Mouse (Mus musculus): ENCODE results near the gene Wsb1. TPM values are rescaled to one million over a fixed set of nuclear protein-coding genes. Genes with fewer than 3 reads are reported as not detected.
"Not testable (repeated sequence)": the region's sequence is repeated elsewhere in the genome, so short reads cannot be mapped to it uniquely, and the experiment has no call there.

The Wsb1 gene
- polyA plus RNA-seq (2014; fragmentation: Nextera tagmentation; extraction: Ambion mirVana) = 469 and 501 TPM in 2 replicates

DNA sequence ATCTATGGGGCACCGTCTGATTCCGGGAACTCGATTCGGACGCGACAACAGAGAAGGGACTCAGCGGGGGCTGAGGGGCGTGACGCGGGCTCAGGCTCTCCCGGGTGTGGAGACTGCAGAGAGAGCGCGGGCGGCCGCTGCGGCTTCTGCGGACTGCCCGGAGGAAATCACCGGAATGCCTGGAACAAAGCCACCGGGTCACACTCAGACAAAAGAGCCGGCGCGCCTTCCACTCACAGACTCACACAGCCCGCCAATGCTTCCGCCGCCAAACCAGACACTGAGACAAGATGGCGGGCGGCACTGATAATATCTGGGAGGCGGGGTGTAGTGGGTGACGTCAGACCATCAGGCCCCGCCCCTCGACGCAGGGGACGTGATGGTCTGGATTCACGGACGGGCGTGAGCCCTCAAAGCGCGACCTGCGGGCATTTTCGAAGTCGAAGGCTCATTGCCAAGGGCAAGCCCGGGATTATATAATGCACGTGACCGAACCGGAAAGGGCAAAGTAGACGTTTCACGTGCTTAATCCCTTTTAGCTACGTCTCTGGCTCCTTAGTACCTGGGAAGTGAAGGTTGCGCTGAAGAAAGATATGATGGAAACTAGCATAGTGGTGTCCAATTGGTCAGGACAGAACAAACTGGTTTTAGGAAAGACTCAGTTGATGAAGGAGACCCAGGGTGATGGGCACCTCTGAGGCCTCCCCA is at the start of gene Wsb1:
Gene Wsb1, minus strand, starts transcription at position 281 of the 708 bp plus-strand sequence.
- Histone ChIP-seq H3K9ac (ENCODE audit: low read depth, low read length) (peak within 1 kb of the TSS; percentile 97), H3K4me1 (replicated peaks; ENCODE audit: control insufficient read depth, insufficient read depth, low read length) (no peaks in the 10 kb centered on the region; the same call in 1 of the 2 replicates), H3K27ac (ENCODE audit: low read depth, low read length) (peak within 1 kb of the TSS; percentile 89), H3K4me3 (ENCODE audit: low read depth, low read length) (peak within 1 kb of the TSS; percentile 88), H3K36me3 (ENCODE audit: control insufficient read depth, insufficient read depth, low read length) (peaks cover 2% of the 10 kb centered on the region; the same call in 1 of the 2 replicates), H3K9me3 (ENCODE audit: control insufficient read depth, low read length) (no peaks in the 10 kb centered on the region), H3K4me2 (replicated peaks; ENCODE audit: low read depth, low read length) (peak within 1 kb of the TSS; percentile 47), H3K27me3 (ENCODE audit: control insufficient read depth, insufficient read depth, low read length) (no peaks in the 10 kb centered on the region)
- 2% methylated on average over 49 of the region's 50 CpGs for WGBS
- DNase-seq (ENCODE audit: low spot score) (peak; percentile 97), ATAC-seq (ENCODE audit: low FRiP score) (peak; percentile 95)

DNA sequence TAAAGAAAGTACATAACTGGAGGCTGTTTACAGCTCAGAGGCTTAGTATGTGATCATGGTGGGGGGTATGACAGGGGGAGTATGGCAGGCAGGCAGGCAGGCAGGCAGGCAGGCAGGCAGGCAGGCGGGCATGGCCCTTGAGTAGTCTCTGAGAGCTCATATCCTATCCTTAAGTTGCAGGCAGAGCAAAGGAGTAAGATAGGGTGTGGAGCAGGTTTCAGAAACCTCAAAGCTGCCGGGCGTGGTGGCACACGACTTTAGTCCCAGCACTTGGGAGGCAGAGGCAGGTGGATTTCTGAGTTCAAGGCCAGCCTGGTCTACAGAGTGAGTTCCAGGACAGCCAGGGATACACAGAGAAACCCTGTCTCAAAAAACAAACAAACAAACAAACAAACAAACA is 49.8 kb upstream of the Wsb1 start:
- not testable (repeated sequence) for H3K4me3 ChIP-seq (ENCODE audit: low read depth, low read length); DNase-seq (ENCODE audit: low spot score); H3K27ac ChIP-seq (ENCODE audit: low read depth, low read length); H3K36me3 ChIP-seq (ENCODE audit: control insufficient read depth, insufficient read depth, low read length); H3K4me2 ChIP-seq (replicated peaks; ENCODE audit: low read depth, low read length); ATAC-seq (ENCODE audit: low FRiP score); H3K9ac ChIP-seq (ENCODE audit: low read depth, low read length); H3K27me3 ChIP-seq (ENCODE audit: control insufficient read depth, insufficient read depth, low read length); H3K4me1 ChIP-seq (replicated peaks; ENCODE audit: control insufficient read depth, insufficient read depth, low read length); H3K9me3 ChIP-seq (ENCODE audit: control insufficient read depth, low read length)
- WGBS = 94% methylated on average over 4 of the region's 4 CpGs

DNA sequence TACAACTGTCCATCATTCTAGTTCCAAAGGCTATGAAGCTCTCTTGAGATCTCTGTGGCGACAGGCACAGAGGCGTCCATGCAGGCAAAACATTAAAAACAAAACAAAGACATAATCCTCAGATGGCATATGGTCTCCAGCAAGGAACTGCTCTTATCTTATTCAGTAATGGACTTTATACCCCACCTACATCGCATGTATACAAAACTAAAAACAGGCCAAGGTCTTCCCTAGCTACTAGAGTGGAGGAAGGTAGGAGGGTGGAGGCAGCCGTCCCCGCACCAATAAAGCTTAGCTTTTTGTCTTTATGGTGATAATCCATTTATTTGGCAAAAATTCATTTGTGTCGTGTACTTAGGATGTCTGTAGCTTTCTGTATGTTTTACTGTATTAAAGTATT is 48.6 kb upstream of the Wsb1 start:
- H3K4me1 ChIP-seq (replicated peaks; ENCODE audit: control insufficient read depth, insufficient read depth, low read length) = peaks cover 6% of the 10 kb centered on the region
- 86% methylated on average over 6 of the region's 6 CpGs for WGBS
- H3K4me2 ChIP-seq (replicated peaks; ENCODE audit: low read depth, low read length) = no peak overlapping the region
- H3K9me3 ChIP-seq (ENCODE audit: control insufficient read depth, low read length) = no peaks in the 10 kb centered on the region
- no peaks in the 10 kb centered on the region for H3K36me3 ChIP-seq (ENCODE audit: control insufficient read depth, insufficient read depth, low read length)
- DNase-seq (ENCODE audit: low spot score) (no peak), ATAC-seq (ENCODE audit: low FRiP score) (no peak)
- no peak overlapping the region for H3K4me3 ChIP-seq (ENCODE audit: low read depth, low read length)
- no peaks in the 10 kb centered on the region for H3K27me3 ChIP-seq (ENCODE audit: control insufficient read depth, insufficient read depth, low read length)
- no peak overlapping the region for H3K27ac ChIP-seq (ENCODE audit: low read depth, low read length)
- no peak overlapping the region for H3K9ac ChIP-seq (ENCODE audit: low read depth, low read length)

DNA sequence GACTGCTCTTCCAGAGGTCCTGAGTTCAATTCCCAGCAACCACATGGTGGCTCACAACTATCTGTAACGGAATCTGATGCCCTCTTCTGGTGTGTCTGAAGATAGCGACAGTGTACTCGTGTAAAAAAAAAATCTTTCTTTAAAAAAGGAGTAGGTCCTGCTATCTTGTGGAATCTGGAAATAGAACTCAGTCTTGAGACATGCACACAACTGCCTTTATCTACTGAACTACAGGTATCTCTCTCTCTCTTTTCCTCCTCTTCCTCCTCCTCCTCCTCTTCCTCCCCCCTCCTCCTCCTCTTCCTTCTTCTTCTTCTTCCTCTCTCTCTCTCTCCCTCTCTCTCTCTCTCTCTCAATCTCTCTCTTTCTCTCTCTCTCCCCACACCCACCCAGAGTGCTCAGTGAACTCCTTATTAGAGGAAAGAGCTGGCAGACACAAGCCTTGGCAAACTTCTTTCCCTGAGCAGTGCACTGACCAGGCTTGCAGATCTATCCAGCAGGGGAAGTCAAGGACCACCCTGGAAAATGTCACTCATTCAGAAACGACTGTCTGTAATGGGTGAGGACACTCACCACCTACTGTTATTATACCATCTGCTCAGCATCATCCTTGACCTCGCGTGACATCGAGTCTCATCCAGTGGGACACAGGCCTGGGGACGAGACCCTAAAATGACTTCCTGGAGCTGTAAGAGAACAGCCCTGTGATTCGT is 45.4 kb upstream of the Wsb1 start:
- ATAC-seq (ENCODE audit: low FRiP score) = no peak
- DNase-seq (ENCODE audit: low spot score) = no peak

DNA sequence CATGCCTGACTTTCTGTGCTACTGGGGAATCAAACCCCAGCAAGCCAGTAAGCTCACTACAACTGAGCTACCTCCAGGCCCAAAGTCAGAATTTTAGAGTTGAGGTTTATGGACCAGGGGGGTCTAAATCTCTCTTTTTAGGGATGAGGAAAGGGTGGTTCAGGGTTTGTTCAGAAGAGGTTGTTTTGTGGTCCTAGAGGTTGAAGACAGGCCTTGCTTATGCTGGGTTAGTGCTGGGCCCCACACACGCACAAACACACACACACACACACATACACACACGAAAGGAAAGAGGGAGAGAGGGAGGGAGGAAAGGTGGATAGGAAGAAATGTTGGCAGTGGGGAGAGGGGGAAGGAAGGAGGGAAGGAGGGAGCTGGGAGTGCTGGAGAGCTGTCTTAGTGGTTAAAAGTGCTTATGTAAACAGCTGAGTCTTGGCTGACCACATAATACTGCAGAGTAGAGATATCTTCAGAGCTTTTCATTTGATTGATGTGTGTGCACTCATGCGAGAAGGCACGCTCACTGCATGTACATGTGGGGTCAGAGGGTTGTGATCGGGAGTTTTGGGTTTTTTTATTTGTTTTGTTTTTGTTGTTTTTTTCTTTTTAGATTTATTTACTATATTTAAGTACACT is 42.5 kb upstream of the Wsb1 start, which contains the start of gene Gm9964:
Gene Gm9964, minus strand, starts transcription at position 51 of the 636 bp plus-strand sequence.
- ATAC-seq (ENCODE audit: low FRiP score) (no peak), DNase-seq (ENCODE audit: low spot score) (no peak)
- H3K27ac ChIP-seq (ENCODE audit: low read depth, low read length) = no peak within 1 kb of the TSS
- no peaks in the 10 kb centered on the region for H3K9me3 ChIP-seq (ENCODE audit: control insufficient read depth, low read length)
- H3K27me3 ChIP-seq (ENCODE audit: control insufficient read depth, insufficient read depth, low read length) = no peaks in the 10 kb centered on the region
- no peaks in the 10 kb centered on the region for H3K36me3 ChIP-seq (ENCODE audit: control insufficient read depth, insufficient read depth, low read length)
- H3K4me1 ChIP-seq (replicated peaks; ENCODE audit: control insufficient read depth, insufficient read depth, low read length) = no peaks in the 10 kb centered on the region
- no peak within 1 kb of the TSS for H3K4me2 ChIP-seq (replicated peaks; ENCODE audit: low read depth, low read length)
- no peak within 1 kb of the TSS for H3K4me3 ChIP-seq (ENCODE audit: low read depth, low read length)
- WGBS = 83% methylated on average over 5 of the region's 5 CpGs
- H3K9ac ChIP-seq (ENCODE audit: low read depth, low read length) = no peak within 1 kb of the TSS

More for the DNA sequence above, 45.4 kb upstream of the Wsb1 start:
- Histone ChIP-seq H3K4me2 (replicated peaks; ENCODE audit: low read depth, low read length) (no peak overlapping the region), H3K4me3 (ENCODE audit: low read depth, low read length) (no peak overlapping the region), H3K27ac (ENCODE audit: low read depth, low read length) (no peak overlapping the region), H3K27me3 (ENCODE audit: control insufficient read depth, insufficient read depth, low read length) (no peaks in the 10 kb centered on the region), H3K36me3 (ENCODE audit: control insufficient read depth, insufficient read depth, low read length) (no peaks in the 10 kb centered on the region), H3K4me1 (replicated peaks; ENCODE audit: control insufficient read depth, insufficient read depth, low read length) (no peaks in the 10 kb centered on the region), H3K9me3 (ENCODE audit: control insufficient read depth, low read length) (no peaks in the 10 kb centered on the region), H3K9ac (ENCODE audit: low read depth, low read length) (no peak overlapping the region)
- WGBS = 83% methylated on average over 9 of the region's 9 CpGs

DNA sequence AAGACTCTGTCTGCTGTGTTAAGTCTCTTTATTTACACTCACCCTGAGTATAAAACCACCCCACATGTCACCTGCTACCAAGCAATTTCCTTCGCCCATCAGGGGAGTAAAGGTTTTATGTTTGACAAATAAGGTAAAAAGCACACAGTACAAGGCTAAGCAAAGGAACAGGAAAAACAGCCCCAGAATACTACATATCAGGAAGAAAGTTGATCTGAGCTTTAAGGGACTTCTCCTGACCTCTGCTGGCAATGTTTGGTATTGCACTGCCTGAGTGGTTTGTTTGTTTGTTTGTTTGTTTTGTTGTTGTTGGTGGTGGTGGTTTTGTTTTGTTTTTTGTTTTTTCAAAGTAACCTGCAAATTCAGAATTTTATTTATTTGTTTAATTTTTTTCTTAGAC is 41.7 kb upstream of the Wsb1 start:
- H3K27ac ChIP-seq (ENCODE audit: low read depth, low read length) = no peak overlapping the region
- no peak overlapping the region for H3K4me3 ChIP-seq (ENCODE audit: low read depth, low read length)
- no peak overlapping the region for H3K9ac ChIP-seq (ENCODE audit: low read depth, low read length)
- WGBS = 59% methylated on average over 1 of the region's 1 CpGs
- peak; percentile 63 for DNase-seq (ENCODE audit: low spot score)
- H3K9me3 ChIP-seq (ENCODE audit: control insufficient read depth, low read length) = no peaks in the 10 kb centered on the region
- H3K4me2 ChIP-seq (replicated peaks; ENCODE audit: low read depth, low read length) = no peak overlapping the region
- no peaks in the 10 kb centered on the region for H3K36me3 ChIP-seq (ENCODE audit: control insufficient read depth, insufficient read depth, low read length)
- no peaks in the 10 kb centered on the region for H3K27me3 ChIP-seq (ENCODE audit: control insufficient read depth, insufficient read depth, low read length)
- H3K4me1 ChIP-seq (replicated peaks; ENCODE audit: control insufficient read depth, insufficient read depth, low read length) = no peaks in the 10 kb centered on the region
- ATAC-seq (ENCODE audit: low FRiP score) = no peak

DNA sequence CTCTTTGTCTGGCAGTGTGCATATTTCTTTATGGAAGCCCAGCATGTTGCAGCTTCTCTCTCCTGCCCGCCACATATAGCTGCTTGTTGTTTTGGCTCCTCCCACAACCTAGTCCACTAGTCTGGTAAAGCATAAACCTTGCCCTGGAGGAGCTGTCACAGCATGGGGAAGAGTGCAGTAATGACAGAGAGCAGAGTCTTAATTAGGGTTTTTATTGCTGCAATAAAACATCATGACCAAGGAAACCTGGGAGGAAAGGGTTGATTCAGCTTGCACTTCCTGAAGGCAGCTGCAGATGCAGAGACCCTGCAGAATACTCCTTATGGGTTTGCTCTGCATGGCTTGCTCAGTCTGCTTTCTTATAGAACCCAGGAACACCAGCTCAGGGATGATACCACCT is 39.5 kb upstream of the Wsb1 start:
- Histone ChIP-seq H3K36me3 (ENCODE audit: control insufficient read depth, insufficient read depth, low read length) (no peaks in the 10 kb centered on the region), H3K4me1 (replicated peaks; ENCODE audit: control insufficient read depth, insufficient read depth, low read length) (no peaks in the 10 kb centered on the region), H3K27me3 (ENCODE audit: control insufficient read depth, insufficient read depth, low read length) (no peaks in the 10 kb centered on the region), H3K9ac (ENCODE audit: low read depth, low read length) (no peak overlapping the region), H3K4me3 (ENCODE audit: low read depth, low read length) (no peak overlapping the region), H3K9me3 (ENCODE audit: control insufficient read depth, low read length) (no peaks in the 10 kb centered on the region), H3K4me2 (replicated peaks; ENCODE audit: low read depth, low read length) (no peak overlapping the region), H3K27ac (ENCODE audit: low read depth, low read length) (no peak overlapping the region)
- DNase-seq (ENCODE audit: low spot score) (no peak), ATAC-seq (ENCODE audit: low FRiP score) (no peak)
- 64% methylated on average over 1 of the region's 1 CpGs for WGBS

DNA sequence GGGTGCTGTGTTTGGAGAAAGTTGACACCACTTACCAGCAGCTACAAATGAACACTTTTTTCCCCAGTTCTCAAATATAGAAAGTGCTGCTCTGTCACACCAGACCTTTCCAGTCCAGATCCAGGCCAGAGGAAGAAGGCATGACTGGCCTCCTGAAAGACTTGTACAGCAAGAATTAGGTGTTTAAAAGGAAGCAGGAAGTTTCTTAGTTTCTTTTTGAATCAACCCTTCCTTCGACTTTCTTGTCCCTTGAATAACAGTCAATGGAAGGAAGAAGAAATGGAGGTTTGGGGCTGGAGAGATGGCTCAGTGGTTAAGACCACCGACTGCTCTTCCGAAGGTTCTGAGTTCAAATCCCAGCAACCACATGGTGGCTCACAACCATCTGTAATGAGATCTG is 38.6 kb upstream of the Wsb1 start:
- H3K27me3 ChIP-seq (ENCODE audit: control insufficient read depth, insufficient read depth, low read length) = no peaks in the 10 kb centered on the region
- H3K4me3 ChIP-seq (ENCODE audit: low read depth, low read length) = no peak overlapping the region
- no peaks in the 10 kb centered on the region for H3K4me1 ChIP-seq (replicated peaks; ENCODE audit: control insufficient read depth, insufficient read depth, low read length)
- no peak overlapping the region for H3K4me2 ChIP-seq (replicated peaks; ENCODE audit: low read depth, low read length)
- no peaks in the 10 kb centered on the region for H3K9me3 ChIP-seq (ENCODE audit: control insufficient read depth, low read length)
- WGBS = 91% methylated on average over 3 of the region's 3 CpGs
- no peak overlapping the region for H3K27ac ChIP-seq (ENCODE audit: low read depth, low read length)
- no peak for DNase-seq (ENCODE audit: low spot score)
- no peak for ATAC-seq (ENCODE audit: low FRiP score)
- H3K36me3 ChIP-seq (ENCODE audit: control insufficient read depth, insufficient read depth, low read length) = no peaks in the 10 kb centered on the region
- H3K9ac ChIP-seq (ENCODE audit: low read depth, low read length) = no peak overlapping the region

Measured in hindbrain, embryonic 11.5 days (tissue).